Mouse (Mus musculus) hindbrain, embryonic 16.5 days (tissue): ENCODE measurements around the gene Dpp10. TPM values are rescaled to one million over a fixed set of nuclear protein-coding genes. Genes with fewer than 3 reads are reported as not detected.

Experiments
- ATAC-seq: fragments of 200-750 bp; cut with Nextera tagmentation; 2 replicates; pipeline ENCODE4 v1.8.0; 2017; ENCODE audit warnings: moderate TSS enrichment, moderate library complexity
- H3K27ac ChIP-seq: fragments of 300-500 bp; sonication (generic); 2 replicates; pipeline ENCODE4 v1.5.1; 2014; ENCODE audit warnings: low read depth, mild to moderate bottlenecking, control low read depth, low read length, moderate library complexity
- H3K27me3 ChIP-seq: fragments of 300-500 bp; sonication (generic); replicated peaks from 2 replicates; pipeline ENCODE4 v1.6.1; 2014; ENCODE audit warnings: low read length; ENCODE audit not compliant: control insufficient read depth, insufficient read depth
- H3K36me3 ChIP-seq: fragments of 300-500 bp; sonication (generic); 2 replicates; pipeline ENCODE4 v1.6.1; 2014; ENCODE audit warnings: mild to moderate bottlenecking, low read length, moderate library complexity, mixed read lengths; ENCODE audit not compliant: control insufficient read depth, insufficient read depth
- H3K4me1 ChIP-seq: fragments of 300-500 bp; sonication (generic); 2 replicates; pipeline ENCODE4 v1.6.1; 2014; ENCODE audit warnings: low read depth, low read length; ENCODE audit not compliant: control insufficient read depth, insufficient read depth
- H3K4me2 ChIP-seq: fragments of 300-500 bp; sonication (generic); 2 replicates; pipeline ENCODE4 v1.6.1; 2014; ENCODE audit warnings: mild to moderate bottlenecking, low read length, control low read depth, moderate library complexity
- H3K4me3 ChIP-seq: fragments of 300-500 bp; sonication (generic); 2 replicates; pipeline ENCODE4 v1.5.1; 2014; ENCODE audit warnings: mild to moderate bottlenecking, low read length, control low read depth, moderate library complexity
- H3K9ac ChIP-seq: fragments of 300-500 bp; sonication (generic); 2 replicates; pipeline ENCODE4 v1.6.1; 2014; ENCODE audit warnings: low read depth, mild to moderate bottlenecking, control low read depth, low read length, moderate library complexity
- H3K9me3 ChIP-seq: fragments of 300-500 bp; sonication (generic); 2 replicates; pipeline ENCODE4 v1.6.1; 2014; ENCODE audit warnings: mild to moderate bottlenecking, low read length, moderate library complexity; ENCODE audit not compliant: control insufficient read depth
- WGBS: fragments of 180-500 bp; shearing (Covaris S2); extraction: QIAGEN DNeasy Blood & Tissue Kit; methylation state at CpG from one replicate; pipeline ENCODE4 v1.1.7; 2014; 5-methylcytosine and 5-hydroxymethylcytosine counted together
- polyA plus RNA-seq: library from polyadenylated mRNA; unstranded; fragments of >200 nt; fragmentation: Nextera tagmentation; extraction: Ambion mirVana; gene quantifications from 2 replicates; pipeline ENCODE4 v1.2.1, GENCODE M21; 2015

The Dpp10 gene
- polyA plus RNA-seq, 1 experiment from 2014 or later = 24.2 TPM

DNA sequence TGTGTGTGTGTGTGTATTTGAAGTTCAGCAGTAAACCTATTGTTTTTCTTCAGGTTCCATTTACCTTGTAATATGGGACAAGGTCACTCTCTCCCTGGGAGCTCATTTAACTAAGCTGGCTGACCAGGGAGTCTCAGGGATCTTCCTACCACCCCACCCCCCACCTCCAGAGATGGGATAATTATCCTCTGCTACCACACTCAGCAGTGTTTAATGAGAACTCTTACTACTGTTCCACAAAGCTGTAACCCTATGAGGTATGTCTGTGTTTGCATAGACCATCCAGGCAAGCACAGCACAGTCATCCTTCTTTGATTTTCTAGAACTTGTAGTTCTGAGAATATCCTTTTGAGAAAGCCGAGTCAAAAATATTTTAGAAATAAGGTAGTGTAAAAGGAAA lies 471.6 kb downstream of the Dpp10 start:
- 90% methylated on average over 1 of the region's 1 CpGs for WGBS
- Histone ChIP-seq H3K4me2 (no peak overlapping the region), H3K4me1 (no peaks in the 10 kb centered on the region), H3K9ac (no peak overlapping the region), H3K4me3 (no peak overlapping the region), H3K36me3 (no peaks in the 10 kb centered on the region), H3K27ac (no peak overlapping the region), H3K27me3 (no peaks in the 10 kb centered on the region), H3K9me3 (no peaks in the 10 kb centered on the region)
- no peak for ATAC-seq

DNA sequence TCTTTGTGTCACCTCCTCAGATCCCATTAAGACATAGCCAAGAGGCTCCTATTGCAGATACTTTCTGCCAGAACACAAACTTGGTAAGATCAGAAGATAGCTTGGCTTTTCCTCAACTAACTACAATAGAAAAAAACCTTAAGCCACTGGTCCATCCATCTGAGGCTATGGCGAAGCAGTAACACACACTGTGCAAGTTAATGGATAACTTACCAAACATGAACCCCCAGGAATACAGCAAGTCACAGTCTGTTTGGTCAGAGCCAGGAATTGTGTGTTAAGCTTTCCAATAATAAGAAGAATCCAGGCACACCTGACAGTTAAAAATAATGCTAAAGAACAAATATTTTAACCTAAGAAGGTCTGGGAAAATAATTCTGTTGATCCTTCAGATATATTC lies 502.9 kb downstream of the Dpp10 start:
- Histone ChIP-seq H3K27ac (no peak overlapping the region), H3K36me3 (no peaks in the 10 kb centered on the region), H3K9ac (no peak overlapping the region), H3K4me2 (no peak overlapping the region), H3K4me1 (no peaks in the 10 kb centered on the region), H3K9me3 (no peaks in the 10 kb centered on the region), H3K27me3 (no peaks in the 10 kb centered on the region), H3K4me3 (no peak overlapping the region)
- ATAC-seq = no peak
- 74% methylated on average over 1 of the region's 1 CpGs for WGBS

DNA sequence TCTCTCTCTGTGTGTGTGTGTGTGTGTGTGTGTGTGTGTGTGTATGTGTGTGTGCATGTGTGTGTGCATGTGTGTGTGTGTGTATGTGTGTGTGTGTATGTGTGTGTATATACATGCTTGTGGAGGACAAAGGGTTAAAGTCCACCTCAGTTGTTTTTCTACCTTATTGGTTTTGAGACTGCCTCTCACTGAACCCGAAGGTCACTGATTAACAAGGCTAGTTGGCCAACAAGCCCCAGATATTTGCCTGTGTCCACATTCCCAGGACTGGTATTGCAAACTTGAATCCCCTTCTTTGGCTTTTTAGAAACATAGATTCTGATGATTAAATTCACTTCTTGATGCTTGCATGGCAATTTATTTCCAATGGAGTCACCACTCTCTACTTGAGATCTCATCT lies 577.6 kb downstream of the Dpp10 start:
- H3K9ac ChIP-seq = no peak overlapping the region
- no peak overlapping the region for H3K4me2 ChIP-seq
- H3K27ac ChIP-seq = no peak overlapping the region
- ATAC-seq = no peak
- no peaks in the 10 kb centered on the region for H3K4me1 ChIP-seq
- H3K27me3 ChIP-seq = no peaks in the 10 kb centered on the region
- H3K4me3 ChIP-seq = no peak overlapping the region
- no peaks in the 10 kb centered on the region for H3K36me3 ChIP-seq
- H3K9me3 ChIP-seq = no peaks in the 10 kb centered on the region
- 57% methylated on average over 1 of the region's 1 CpGs for WGBS

DNA sequence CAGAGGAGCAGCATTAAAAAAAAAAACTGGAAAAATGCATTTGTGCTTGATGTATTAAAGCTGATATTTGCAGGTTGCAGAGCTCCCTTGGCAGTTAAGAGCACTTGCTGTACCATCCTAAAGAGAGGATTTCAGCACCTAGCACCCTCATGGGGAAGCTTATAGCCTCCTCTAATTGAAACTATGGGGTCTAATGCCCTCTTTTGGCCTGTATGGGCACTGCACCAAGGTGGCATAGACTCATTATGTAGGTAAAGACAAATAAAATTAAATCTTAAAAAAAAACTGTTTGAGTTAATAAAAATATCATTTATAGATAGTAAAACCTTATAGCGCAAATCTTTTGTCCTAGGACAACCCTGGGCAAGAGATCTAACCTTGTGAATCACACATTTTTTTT lies 631.2 kb downstream of the Dpp10 start:
- Histone ChIP-seq H3K27ac (no peak overlapping the region), H3K27me3 (no peaks in the 10 kb centered on the region), H3K4me2 (no peak overlapping the region), H3K4me1 (no peaks in the 10 kb centered on the region), H3K9me3 (no peaks in the 10 kb centered on the region), H3K36me3 (no peaks in the 10 kb centered on the region), H3K9ac (no peak overlapping the region), H3K4me3 (no peak overlapping the region)
- 58% methylated on average over 1 of the region's 1 CpGs for WGBS
- ATAC-seq = no peak

DNA sequence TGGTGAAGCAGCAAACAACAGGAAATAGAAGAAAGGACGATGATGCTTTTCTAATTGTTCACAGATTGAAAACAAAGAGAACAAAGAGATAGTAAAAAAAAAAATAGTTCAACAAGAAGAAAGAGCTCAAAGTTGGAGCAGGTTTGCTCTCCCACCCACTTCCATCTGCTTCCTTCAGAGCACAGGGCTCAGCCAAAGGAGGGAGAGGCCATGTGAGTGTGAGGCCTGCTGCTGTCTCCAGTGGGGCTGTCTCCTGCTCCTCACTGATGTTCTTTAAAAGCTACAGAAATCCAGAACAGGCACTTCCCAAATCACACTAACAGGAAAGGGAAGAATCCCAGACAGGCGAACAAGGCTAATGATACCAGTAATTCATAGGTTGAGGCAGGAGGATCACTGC lies 694.1 kb downstream of the Dpp10 start:
- 73% methylated on average over 2 of the region's 2 CpGs for WGBS
- Histone ChIP-seq H3K4me1 (no peaks in the 10 kb centered on the region), H3K27ac (no peak overlapping the region)

DNA sequence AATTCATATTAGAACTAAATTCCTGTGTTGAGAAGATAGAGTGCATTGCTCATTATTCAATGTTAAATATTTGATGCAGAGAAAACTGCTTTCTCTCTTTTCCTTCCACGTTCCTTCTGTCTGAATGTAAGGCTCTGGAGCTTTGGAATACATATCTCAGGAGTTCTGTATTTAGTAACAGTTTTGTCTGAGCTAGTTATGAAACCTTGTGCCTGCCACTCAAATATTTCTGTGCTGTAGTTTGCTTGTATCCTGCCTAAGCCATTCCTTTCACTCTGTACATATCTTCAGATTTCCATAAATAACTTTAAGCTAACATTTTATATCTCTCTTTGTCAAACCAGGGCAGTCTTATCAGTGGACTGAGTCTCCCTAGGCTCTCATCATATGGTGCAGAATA lies 707.5 kb downstream of the Dpp10 start:
- no peak overlapping the region for H3K4me2 ChIP-seq
- no peaks in the 10 kb centered on the region for H3K9me3 ChIP-seq
- H3K4me1 ChIP-seq = no peaks in the 10 kb centered on the region
- no peak overlapping the region for H3K9ac ChIP-seq
- no peaks in the 10 kb centered on the region for H3K36me3 ChIP-seq
- 82% methylated on average over 1 of the region's 1 CpGs for WGBS
- H3K27ac ChIP-seq = no peak overlapping the region
- H3K4me3 ChIP-seq = no peak overlapping the region
- ATAC-seq = no peak
- no peaks in the 10 kb centered on the region for H3K27me3 ChIP-seq

More for the DNA sequence above, 694.1 kb downstream of the Dpp10 start:
- no peak for ATAC-seq
- no peak overlapping the region for H3K4me2 ChIP-seq
- H3K4me3 ChIP-seq = no peak overlapping the region
- H3K9me3 ChIP-seq = no peaks in the 10 kb centered on the region
- no peaks in the 10 kb centered on the region for H3K27me3 ChIP-seq
- H3K9ac ChIP-seq = no peak overlapping the region
- no peaks in the 10 kb centered on the region for H3K36me3 ChIP-seq

DNA sequence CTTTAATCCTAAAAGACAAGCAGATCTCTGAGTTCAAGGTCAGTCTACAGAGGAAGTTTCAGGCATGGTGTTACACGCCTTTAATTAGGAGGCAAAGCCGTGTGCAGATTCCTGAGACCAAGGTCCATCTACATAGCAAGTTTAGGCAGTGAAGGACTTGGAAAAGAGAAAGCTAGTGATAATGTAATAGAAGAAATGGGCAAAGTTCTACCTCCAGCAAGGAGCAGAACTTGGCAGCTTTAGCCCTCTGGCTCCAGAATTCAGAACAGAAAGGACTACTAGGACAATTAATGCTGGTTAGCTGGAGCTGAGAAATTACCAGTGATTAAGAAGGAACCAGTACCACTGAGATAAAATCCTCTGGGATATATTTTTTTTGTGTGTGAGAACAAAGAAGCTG lies 728.5 kb downstream of the Dpp10 start:
- no peak overlapping the region for H3K27ac ChIP-seq
- H3K4me1 ChIP-seq = no peaks in the 10 kb centered on the region
- H3K36me3 ChIP-seq = no peaks in the 10 kb centered on the region
- H3K4me2 ChIP-seq = no peak overlapping the region
- H3K4me3 ChIP-seq = no peak overlapping the region
- WGBS = 91% methylated on average over 2 of the region's 2 CpGs
- H3K9ac ChIP-seq = no peak overlapping the region
- H3K9me3 ChIP-seq = no peaks in the 10 kb centered on the region
- no peak for ATAC-seq
- H3K27me3 ChIP-seq = no peaks in the 10 kb centered on the region
